Mouse (Mus musculus) frontal cortex, postnatal 36 days (tissue): ENCODE data around the gene Cdk5.

Experiments
- DNase-seq, 2 experiments: peaks; one replicate each; pipeline ENCODE4 v3.0.0; 2022; ENCODE audit warnings: low spot score in 2 of 2

Gene Cdk5

GRCm38 (mm10) chr5:24428596-24428995, 5.3 kb upstream of the Cdk5 start:
- no peak for DNase-seq

- DNase-seq = no peak
Observed at GRCm38 (mm10) chr5:24427981-24428402, 4.7 kb upstream of the Cdk5 start.

GRCm38 (mm10) chr5:24427285-24427633, 3.9 kb upstream of the Cdk5 start:
- no peak for DNase-seq

GRCm38 (mm10) chr5:24426556-24427284, 3.4 kb upstream of the Cdk5 start:
- no peak for DNase-seq

GRCm38 (mm10) chr5:24426037-24426432, 2.7 kb upstream of the Cdk5 start:
- no peak for DNase-seq

- no peak for DNase-seq
Observed at GRCm38 (mm10) chr5:24425421-24426036, 2.2 kb upstream of the Cdk5 start.

GRCm38 (mm10) chr5:24424861-24425411, 1.6 kb upstream of the Cdk5 start:
- peak in 1 of 2 experiments; percentile 59 for DNase-seq

GRCm38 (mm10) chr5:24424004-24424781, 863 bp upstream of the Cdk5 start:
- no peak for DNase-seq

GRCm38 (mm10) chr5:24420381-24420780, 2.9 kb downstream of the Cdk5 start:
- DNase-seq = no peak

GRCm38 (mm10) chr5:24417587-24417986, 5.7 kb downstream of the Cdk5 start:
- DNase-seq = no peak

- peak in 1 of 2 experiments; percentile 78 for DNase-seq
Observed at GRCm38 (mm10) chr5:24416222-24416736, 7.1 kb downstream of the Cdk5 start.

- no peak for DNase-seq
Observed at GRCm38 (mm10) chr5:24413938-24414337, 9.4 kb downstream of the Cdk5 start.

- no peak for DNase-seq
Observed at GRCm38 (mm10) chr5:24413042-24413693, 10.2 kb downstream of the Cdk5 start, which contains the start of gene Asic3. TSS of gene Asic3 (plus strand) at chr5:24413392.

GRCm38 (mm10) chr5:24412063-24412462, 11.3 kb downstream of the Cdk5 start:
- DNase-seq = no peak

GRCm38 (mm10) chr5:24409466-24409865, 13.9 kb downstream of the Cdk5 start:
- no peak for DNase-seq

- no peak for DNase-seq
Observed at GRCm38 (mm10) chr5:24408651-24409050, 14.7 kb downstream of the Cdk5 start.

GRCm38 (mm10) chr5:24405389-24405876, 17.9 kb downstream of the Cdk5 start:
- DNase-seq = no peak

- DNase-seq = no peak
Observed at GRCm38 (mm10) chr5:24404594-24405360, 18.6 kb downstream of the Cdk5 start.

- no peak for DNase-seq
Observed at GRCm38 (mm10) chr5:24401969-24402368, 21.4 kb downstream of the Cdk5 start.

- no peak for DNase-seq
Observed at GRCm38 (mm10) chr5:24400911-24401605, 22.3 kb downstream of the Cdk5 start.
